ENCODE assay signal across 12 mouse cellular contexts in genomic region chr5:24482247-24483079, GRCm38 (mm10). TPM values are rescaled to one million over a fixed set of nuclear protein-coding genes. Genes with fewer than 3 reads are reported as not detected.
DNase-seq lines count a peak whose midpoint lies in the region; ATAC-seq and TF ChIP-seq lines count a peak whose summit lies in the region.
"Had no signal": no experiment of that assay in that cellular context is flagged by ENCODE, and none has a peak within 500 bp of the region (broad histone marks: within the 10 kb centered on the region; RNA-seq: fewer than 3 reads in every experiment).

No protein-coding gene starts in this region.

- 54% methylated on average over 41 of the region's 41 CpGs for WGBS in lung, embryonic 14.5 days
- WGBS in hindbrain, embryonic 14.5 days, result 39% methylated on average over 29 of the region's 41 CpGs
- 56% methylated on average over 41 of the region's 41 CpGs for WGBS in stomach, embryonic 14.5 days

- H3K27me3 ChIP-seq in lung, embryonic 14.5 days (ENCODE audit: insufficient read depth, low read length), result no peaks in the 10 kb centered on the region
- H3K27me3 ChIP-seq in hindbrain, embryonic 14.5 days (ENCODE audit: control insufficient read depth, insufficient read depth, low read length), result no peaks in the 10 kb centered on the region
- H3K27me3 ChIP-seq in stomach, embryonic 14.5 days (ENCODE audit: control insufficient read depth, insufficient read depth, low read length), result no peaks in the 10 kb centered on the region
- H3K27me3 ChIP-seq: CH12.LX had no signal

- no peak overlapping the region for H3K27ac ChIP-seq in lung, embryonic 14.5 days (ENCODE audit: low read depth)
- no peak overlapping the region for H3K27ac ChIP-seq in hindbrain, embryonic 14.5 days
- peak overlapping the region; percentile 27; the same call in 1 of the 2 replicates for H3K27ac ChIP-seq in stomach, embryonic 14.5 days (ENCODE audit: low read length)

- no peak for TF ChIP-seq CTCF in lung, embryonic 14.5 days (IDR thresholded peaks at IDR 0.05; ENCODE audit: low read depth)

- DNase-seq in lung, embryonic 14.5 days, result peak; percentile 31
- no peak for DNase-seq in lung, postnatal 36 days
- DNase-seq in hindbrain, embryonic 14.5 days (ENCODE audit: low spot score), result no peak
- DNase-seq in kidney, postnatal 36 days, result peak; percentile 86 to 87
- DNase-seq in cerebellum, adult 11-12 months, result no peak
- DNase-seq in adrenal gland, postnatal 4 days (ENCODE audit: low spot score in 2 of 2), result no peak
- no peak for DNase-seq in retina, postnatal 1 day

- no peak overlapping the region for H3K4me3 ChIP-seq in lung, embryonic 14.5 days (ENCODE audit: low read depth, low read length)
- no peak overlapping the region for H3K4me3 ChIP-seq in hindbrain, embryonic 14.5 days (replicated peaks; ENCODE audit: low read length)
- H3K4me3 ChIP-seq in stomach, embryonic 14.5 days (ENCODE audit: low read depth, low read length), result no peak overlapping the region

- no peaks in the 10 kb centered on the region for H3K9me3 ChIP-seq in lung, embryonic 14.5 days (ENCODE audit: low read depth, low read length)
- H3K9me3 ChIP-seq in hindbrain, embryonic 14.5 days (ENCODE audit: control insufficient read depth, low read length), result no peaks in the 10 kb centered on the region
- H3K9me3 ChIP-seq in stomach, embryonic 14.5 days (ENCODE audit: control insufficient read depth, low read depth, low read length), result no peaks in the 10 kb centered on the region

- peaks cover 87% of the 10 kb centered on the region for H3K36me3 ChIP-seq in lung, embryonic 14.5 days (ENCODE audit: insufficient read depth)
- H3K36me3 ChIP-seq in hindbrain, embryonic 14.5 days (replicated peaks; ENCODE audit: control insufficient read depth, insufficient read depth), result peaks cover 72% of the 10 kb centered on the region
- H3K36me3 ChIP-seq in stomach, embryonic 14.5 days (ENCODE audit: control insufficient read depth, insufficient read depth, low read length), result peaks cover 65% of the 10 kb centered on the region

- no peak overlapping the region; the same call in 1 of the 2 replicates for H3K9ac ChIP-seq in lung, embryonic 14.5 days
- H3K9ac ChIP-seq in hindbrain, embryonic 14.5 days, result peak overlapping the region; percentile 28; the same call in 1 of the 2 replicates
- H3K9ac ChIP-seq in stomach, embryonic 14.5 days (replicated peaks; ENCODE audit: low read depth, low read length), result no peak overlapping the region

- H3K4me2 ChIP-seq in lung, embryonic 14.5 days, result no peak overlapping the region
- no peak overlapping the region for H3K4me2 ChIP-seq in hindbrain, embryonic 14.5 days (replicated peaks)
- no peak overlapping the region for H3K4me2 ChIP-seq in stomach, embryonic 14.5 days (replicated peaks; ENCODE audit: low read depth, low read length)

- ATAC-seq in lung, embryonic 14.5 days (ENCODE audit: insufficient read depth), result peak; percentile 10; the same call in 1 of the 2 replicates
- ATAC-seq in hindbrain, embryonic 14.5 days (ENCODE audit: low FRiP score), result no peak
- peak; percentile 11; the same call in 1 of the 2 replicates for ATAC-seq in stomach, embryonic 14.5 days (ENCODE audit: insufficient number of reproducible peaks, insufficient read depth, low FRiP score, low read depth)

- H3K4me1 ChIP-seq in lung, embryonic 14.5 days (ENCODE audit: insufficient read depth), result no peaks in the 10 kb centered on the region
- H3K4me1 ChIP-seq in hindbrain, embryonic 14.5 days (replicated peaks; ENCODE audit: control insufficient read depth, insufficient read depth, low read length), result peaks cover 28% of the 10 kb centered on the region
- peaks cover 7% of the 10 kb centered on the region for H3K4me1 ChIP-seq in stomach, embryonic 14.5 days (ENCODE audit: control insufficient read depth, insufficient read depth, low read length)

RNA-seq across cellular contexts. Expression of gene Agap3, which starts 30.5 kb away (rescaled TPM):
- polyA plus RNA-seq in lung, embryonic 14.5 days (2014; fragmentation: Nextera tagmentation; extraction: Ambion mirVana), result 41.7 and 46.5 TPM in 2 replicates
- polyA plus RNA-seq in hindbrain, embryonic 14.5 days (2014; fragmentation: Nextera tagmentation; extraction: Ambion mirVana), result 66.3 and 73.1 TPM in 2 replicates
- polyA plus RNA-seq in stomach, embryonic 14.5 days (2014; fragmentation: Nextera tagmentation; extraction: Ambion mirVana), result 25.3 and 25.6 TPM in 2 replicates
- total RNA-seq in adrenal gland, postnatal 4 days (2021), result 10 to 100 TPM; 88.4 to 89.2 TPM

RNA-seq across cellular contexts. Expression of gene Tmub1, which starts 34.8 kb away (rescaled TPM):
- polyA plus RNA-seq in lung, embryonic 14.5 days (2014; fragmentation: Nextera tagmentation; extraction: Ambion mirVana), result 14.2 and 15.7 TPM in 2 replicates
- polyA plus RNA-seq in hindbrain, embryonic 14.5 days (2014; fragmentation: Nextera tagmentation; extraction: Ambion mirVana), result 54.4 and 62.4 TPM in 2 replicates
- polyA plus RNA-seq in stomach, embryonic 14.5 days (2014; fragmentation: Nextera tagmentation; extraction: Ambion mirVana), result 25.5 and 27.6 TPM in 2 replicates
- total RNA-seq in adrenal gland, postnatal 4 days (2021), result 10 to 100 TPM; 11.1 to 11.3 TPM

RNA-seq across cellular contexts. Expression of gene Fastk, which starts 37.4 kb away (rescaled TPM):
- polyA plus RNA-seq in lung, embryonic 14.5 days (2014; fragmentation: Nextera tagmentation; extraction: Ambion mirVana), result 91.5 and 93.1 TPM in 2 replicates
- polyA plus RNA-seq in hindbrain, embryonic 14.5 days (2014; fragmentation: Nextera tagmentation; extraction: Ambion mirVana), result 92.8 and 92.9 TPM in 2 replicates
- polyA plus RNA-seq in stomach, embryonic 14.5 days (2014; fragmentation: Nextera tagmentation; extraction: Ambion mirVana), result 98.5 and 102 TPM in 2 replicates
- total RNA-seq in adrenal gland, postnatal 4 days (2021), result 100 to 1,000 TPM; 108 to 127 TPM

RNA-seq across cellular contexts. Expression of gene Gbx1, which starts 44.5 kb away (rescaled TPM):
- polyA plus RNA-seq in lung, embryonic 14.5 days (2014; fragmentation: Nextera tagmentation; extraction: Ambion mirVana), result 0.07 TPM in 2 replicates
- polyA plus RNA-seq in hindbrain, embryonic 14.5 days (2014; fragmentation: Nextera tagmentation; extraction: Ambion mirVana), result 3.3 and 4.9 TPM in 2 replicates
- not detected in 2 replicates for polyA plus RNA-seq in stomach, embryonic 14.5 days (2014; fragmentation: Nextera tagmentation; extraction: Ambion mirVana)
- total RNA-seq in adrenal gland, postnatal 4 days (2021), result under 1 TPM in 1 of 2 experiments, not detected in 1; 0.11 TPM
- total RNA-seq: adrenal gland, postnatal 25 days; heart, postnatal 14 days; megakaryocyte progenitor cell, adult 5-6 weeks had no signal

RNA-seq across cellular contexts. Expression of gene Asb10, which starts 58.3 kb away (rescaled TPM):
- 0.29 and 0.42 TPM in 2 replicates for polyA plus RNA-seq in lung, embryonic 14.5 days (2014; fragmentation: Nextera tagmentation; extraction: Ambion mirVana)
- 0.22 and 0.23 TPM in 2 replicates for polyA plus RNA-seq in hindbrain, embryonic 14.5 days (2014; fragmentation: Nextera tagmentation; extraction: Ambion mirVana)
- polyA plus RNA-seq in stomach, embryonic 14.5 days (2014; fragmentation: Nextera tagmentation; extraction: Ambion mirVana), result 0.22 and 0.34 TPM in 2 replicates
- 1 to 10 TPM; 2.6 to 3.0 TPM for total RNA-seq in adrenal gland, postnatal 4 days (2021)
- total RNA-seq: CH12.LX; megakaryocyte progenitor cell, adult 5-6 weeks had no signal

Comparison
In these comparisons a context has a peak if more than half of its experiments do, and no peak if none do; other contexts are left out.
1. DNase-seq: peak in lung, embryonic 14.5 days (single experiment) and kidney, postnatal 36 days (2 of 2); none in lung, postnatal 36 days (single experiment), hindbrain, embryonic 14.5 days (single experiment), cerebellum, adult 11-12 months (single experiment), adrenal gland, postnatal 4 days (0 of 2) and retina, postnatal 1 day (single experiment).